Mouse (Mus musculus): ENCODE data around the gene Ormdl2. TPM values are rescaled to one million over a fixed set of nuclear protein-coding genes. Genes with fewer than 3 reads are reported as not detected.

Ormdl2 gene
- not detected in 2 replicates for polyA plus RNA-seq (2012; ENCODE audit: insufficient read depth, insufficient read length, low replicate concordance, missing spikeins)

DNA sequence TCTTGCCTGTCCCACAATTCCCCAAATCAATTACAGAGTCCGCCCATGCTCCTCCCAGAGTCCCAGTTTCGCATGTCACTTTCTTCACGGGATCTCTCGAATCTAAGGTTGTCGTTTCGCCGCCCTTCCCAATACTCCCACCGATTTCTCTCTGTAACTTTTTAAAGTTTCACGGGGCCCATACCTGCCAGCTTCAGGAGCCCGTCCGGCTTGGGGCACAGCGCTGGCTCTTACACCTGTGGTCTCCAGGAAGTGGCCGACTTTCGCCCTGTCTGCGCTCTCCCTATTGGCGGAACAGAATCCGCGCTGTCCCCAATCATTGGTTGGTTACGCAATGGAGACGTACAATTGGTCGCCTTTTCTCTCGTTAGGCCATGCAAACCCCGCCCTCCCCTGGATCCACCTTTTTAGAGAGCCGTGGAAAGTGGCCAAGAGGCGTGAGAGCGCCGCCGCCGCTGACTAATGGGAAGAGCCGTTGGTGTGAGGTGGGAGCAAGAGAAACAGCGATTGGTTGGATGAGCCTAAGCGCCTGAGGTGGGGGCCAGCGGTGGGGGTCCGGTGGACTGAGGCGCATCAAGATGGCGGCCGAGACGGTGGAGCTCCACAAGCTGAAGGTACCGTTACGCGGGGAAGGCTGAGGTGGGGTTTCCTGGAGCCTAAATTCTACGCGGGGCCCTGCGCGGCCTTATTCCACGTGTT is at the start of gene Ormdl2:
Gene Ormdl2 (minus strand): TSS at position 288 of the 699 bp plus-strand sequence.
- no peak within 1 kb of the TSS for H3K27ac ChIP-seq (ENCODE audit: insufficient read depth, low read depth, low read length)
- TF ChIP-seq POLR2A (IDR thresholded peaks at IDR 0.05; ENCODE audit: insufficient read depth, low read depth, low read length) = peak; percentile 22; the same call in 1 of the 2 replicates
- TF ChIP-seq CTCF (IDR thresholded peaks at IDR 0.05; ENCODE audit: insufficient read depth, low read depth, low read length) = no peak
- peak within 1 kb of the TSS; percentile 76 for H3K4me3 ChIP-seq (ENCODE audit: insufficient read depth, low read depth, low read length)
- WGBS = under 1% methylated on average over 46 of the region's 46 CpGs
- peaks cover 4% of the 10 kb centered on the region; the same call in 1 of the 2 replicates for H3K4me1 ChIP-seq (ENCODE audit: control insufficient read depth, insufficient read depth, low read length)

DNA sequence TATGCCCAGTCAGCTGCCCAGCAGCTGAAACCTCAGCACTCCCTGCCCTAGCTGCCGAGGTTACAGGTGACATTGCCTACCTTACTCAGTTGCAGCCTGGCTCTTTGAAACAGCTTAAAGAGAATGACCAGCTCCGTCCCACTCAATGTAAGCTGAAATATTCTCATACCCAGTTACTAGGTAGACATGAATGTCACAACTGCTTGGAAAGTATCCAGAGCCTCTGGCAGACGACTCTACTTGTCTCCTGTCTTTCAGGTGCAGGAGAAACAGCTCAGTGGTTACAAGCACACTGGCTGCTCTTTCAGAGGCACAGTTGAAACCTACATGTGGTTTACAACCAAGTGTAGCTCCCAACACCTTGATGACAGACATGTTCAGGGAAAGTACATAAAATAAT is 48.9 kb upstream of the Ormdl2 start:
- 81% methylated on average over 3 of the region's 3 CpGs for WGBS
- 0 out of 2 replicates have a peak, but pooled peaks cover 2% of the 10 kb centered on the region for H3K4me1 ChIP-seq (ENCODE audit: control insufficient read depth, insufficient read depth, low read length)
- no peak overlapping the region for H3K27ac ChIP-seq (ENCODE audit: insufficient read depth, low read depth, low read length)
- H3K4me3 ChIP-seq (ENCODE audit: insufficient read depth, low read depth, low read length) = no peak overlapping the region
- TF ChIP-seq CTCF (IDR thresholded peaks at IDR 0.05; ENCODE audit: insufficient read depth, low read depth, low read length) (no peak), POLR2A (IDR thresholded peaks at IDR 0.05; ENCODE audit: insufficient read depth, low read depth, low read length) (no peak)

DNA sequence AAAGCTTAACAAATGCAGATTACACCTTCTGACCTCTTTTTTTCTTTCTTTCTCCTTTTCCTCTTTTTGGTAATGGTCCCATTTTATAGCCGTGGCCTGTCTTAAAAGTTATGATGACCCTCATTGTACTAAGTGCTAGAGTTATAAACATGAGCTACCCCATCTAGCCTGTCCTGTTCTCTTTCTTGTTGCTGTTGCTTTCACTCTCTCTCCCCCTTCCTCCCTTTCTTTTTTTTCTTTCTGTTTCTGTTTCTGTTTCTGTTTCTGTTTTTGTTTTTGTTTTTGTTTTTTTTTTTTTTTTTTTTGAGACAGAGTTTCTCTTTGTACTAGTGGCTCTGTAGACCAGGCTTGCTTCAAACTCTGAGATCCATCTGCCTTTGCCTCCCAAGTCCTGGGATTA is 45.1 kb upstream of the Ormdl2 start:
- H3K4me1 ChIP-seq (ENCODE audit: control insufficient read depth, insufficient read depth, low read length) = 0 out of 2 replicates have a peak, but pooled peaks cover 2% of the 10 kb centered on the region
- TF ChIP-seq POLR2A (IDR thresholded peaks at IDR 0.05; ENCODE audit: insufficient read depth, low read depth, low read length) (no peak), CTCF (IDR thresholded peaks at IDR 0.05; ENCODE audit: insufficient read depth, low read depth, low read length) (no peak)
- 96% methylated on average over 1 of the region's 1 CpGs for WGBS
- no peak overlapping the region for H3K4me3 ChIP-seq (ENCODE audit: insufficient read depth, low read depth, low read length)
- H3K27ac ChIP-seq (ENCODE audit: insufficient read depth, low read depth, low read length) = no peak overlapping the region

DNA sequence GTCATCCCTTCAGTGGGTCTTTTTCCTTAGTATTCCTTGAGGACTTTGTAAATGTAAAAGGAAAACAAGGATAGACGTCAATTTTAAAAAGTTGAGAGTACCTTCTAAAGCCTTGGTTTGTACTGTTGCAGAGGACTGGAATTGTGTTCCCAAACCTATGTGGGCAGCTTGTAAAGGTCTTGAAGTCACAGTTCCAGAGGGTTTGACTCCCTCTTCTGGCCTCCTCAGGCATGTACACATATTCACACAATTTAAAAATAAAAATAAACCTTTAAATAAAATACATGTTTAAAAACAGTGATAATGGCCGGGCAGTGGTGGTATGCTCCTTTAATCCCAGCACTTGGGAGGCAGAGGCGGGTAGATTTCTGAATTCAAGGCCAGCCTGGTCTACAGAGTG is 44.6 kb upstream of the Ormdl2 start:
- no peak overlapping the region for H3K27ac ChIP-seq (ENCODE audit: insufficient read depth, low read depth, low read length)
- WGBS = 83% methylated on average over 3 of the region's 3 CpGs

DNA sequence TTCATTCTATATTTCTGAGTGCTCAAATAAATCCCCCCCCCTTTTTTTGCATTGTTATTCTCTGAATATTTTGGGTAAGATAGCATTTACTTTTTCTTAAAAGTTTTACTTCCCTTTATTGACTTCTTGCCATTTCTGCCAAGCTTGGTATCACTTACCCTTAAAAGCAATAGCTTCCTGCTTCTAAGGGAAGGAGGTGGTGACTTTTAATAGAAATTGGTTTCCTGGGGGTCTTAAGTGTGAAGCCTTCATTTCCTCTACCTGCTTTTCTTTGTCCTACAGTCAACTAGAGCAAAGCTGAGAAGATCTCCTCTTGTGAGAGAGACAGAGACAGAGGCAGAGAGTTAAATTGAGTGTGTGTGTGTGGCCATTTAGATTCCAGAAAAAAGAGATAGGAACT is 39.7 kb upstream of the Ormdl2 start:
- Histone ChIP-seq H3K4me1 (ENCODE audit: control insufficient read depth, insufficient read depth, low read length) (no peaks in the 10 kb centered on the region), H3K4me3 (ENCODE audit: insufficient read depth, low read depth, low read length) (no peak overlapping the region), H3K27ac (ENCODE audit: insufficient read depth, low read depth, low read length) (no peak overlapping the region)
- no peak for TF ChIP-seq CTCF (IDR thresholded peaks at IDR 0.05; ENCODE audit: insufficient read depth, low read depth, low read length)

More for the DNA sequence above, 44.6 kb upstream of the Ormdl2 start:
- Histone ChIP-seq H3K4me3 (ENCODE audit: insufficient read depth, low read depth, low read length) (no peak overlapping the region), H3K4me1 (ENCODE audit: control insufficient read depth, insufficient read depth, low read length) (0 out of 2 replicates have a peak, but pooled peaks cover 2% of the 10 kb centered on the region)
- TF ChIP-seq CTCF (IDR thresholded peaks at IDR 0.05; ENCODE audit: insufficient read depth, low read depth, low read length) (no peak), POLR2A (IDR thresholded peaks at IDR 0.05; ENCODE audit: insufficient read depth, low read depth, low read length) (no peak)

DNA sequence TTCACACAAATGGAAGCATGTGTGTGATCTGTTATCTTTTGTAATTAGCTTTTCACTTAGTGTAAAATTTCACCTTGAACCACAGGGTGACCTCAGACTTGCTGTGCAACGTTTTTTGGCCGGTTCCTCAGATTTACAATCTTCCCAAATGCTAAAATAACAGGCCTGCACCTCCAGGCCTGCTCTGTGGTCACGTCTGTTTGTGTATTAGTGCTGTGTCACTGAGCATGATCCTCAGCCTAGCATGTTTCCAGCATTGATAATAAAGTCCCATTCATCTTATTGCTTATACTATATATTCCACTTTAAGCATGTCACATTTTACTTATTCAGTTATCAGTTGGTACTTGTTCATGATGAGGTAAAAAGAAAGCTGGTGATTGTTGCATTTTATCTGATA is 28.9 kb upstream of the Ormdl2 start:
- no peak for TF ChIP-seq CTCF (IDR thresholded peaks at IDR 0.05; ENCODE audit: insufficient read depth, low read depth, low read length)
- no peak for TF ChIP-seq POLR2A (IDR thresholded peaks at IDR 0.05; ENCODE audit: insufficient read depth, low read depth, low read length)
- no peak overlapping the region for H3K27ac ChIP-seq (ENCODE audit: insufficient read depth, low read depth, low read length)
- 69% methylated on average over 3 of the region's 3 CpGs for WGBS
- no peaks in the 10 kb centered on the region for H3K4me1 ChIP-seq (ENCODE audit: control insufficient read depth, insufficient read depth, low read length)
- H3K4me3 ChIP-seq (ENCODE audit: insufficient read depth, low read depth, low read length) = no peak overlapping the region

DNA sequence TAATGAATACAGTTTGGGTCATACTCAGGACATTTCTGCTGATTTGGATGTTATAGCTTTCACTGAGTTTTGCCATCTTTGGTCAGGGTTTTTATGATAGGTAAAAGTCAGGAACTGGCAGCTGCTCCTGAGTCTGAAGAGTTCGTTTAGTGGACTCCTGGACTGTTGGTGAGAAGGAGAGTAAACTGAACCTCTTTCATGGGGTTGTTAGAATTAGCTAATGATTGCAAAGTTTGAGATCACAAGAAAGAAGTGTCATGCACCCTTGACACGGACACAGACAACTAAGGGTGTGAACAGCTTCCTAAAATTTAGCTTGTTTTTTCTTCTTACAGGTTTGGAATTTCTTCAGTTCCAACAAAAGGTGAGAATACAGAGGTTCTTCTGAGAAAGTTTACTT is 27.0 kb upstream of the Ormdl2 start:
- no peak overlapping the region for H3K27ac ChIP-seq (ENCODE audit: insufficient read depth, low read depth, low read length)
- 73% methylated on average over 2 of the region's 2 CpGs for WGBS
- H3K4me3 ChIP-seq (ENCODE audit: insufficient read depth, low read depth, low read length) = no peak overlapping the region
- no peaks in the 10 kb centered on the region for H3K4me1 ChIP-seq (ENCODE audit: control insufficient read depth, insufficient read depth, low read length)
- TF ChIP-seq POLR2A (IDR thresholded peaks at IDR 0.05; ENCODE audit: insufficient read depth, low read depth, low read length) (no peak), CTCF (IDR thresholded peaks at IDR 0.05; ENCODE audit: insufficient read depth, low read depth, low read length) (no peak)

DNA sequence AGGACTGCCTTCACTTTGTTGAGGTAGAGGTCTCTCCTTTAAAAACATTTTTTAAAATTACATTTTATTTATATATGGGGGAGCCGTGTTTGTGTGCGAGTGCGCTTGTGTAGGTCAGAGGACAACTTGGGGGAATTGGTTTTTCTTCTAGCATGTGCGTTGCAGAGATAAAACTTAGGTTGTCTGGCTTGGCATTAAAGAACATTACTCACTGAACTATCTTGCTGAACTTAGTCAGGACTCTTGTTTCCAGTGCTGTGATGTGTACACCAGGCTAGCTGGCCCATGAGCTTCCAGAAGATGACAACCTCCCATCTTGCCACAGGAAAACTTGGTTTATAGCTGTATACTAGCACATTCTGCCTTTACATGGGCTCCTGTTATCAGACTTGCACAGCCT is 25.2 kb upstream of the Ormdl2 start:
- Histone ChIP-seq H3K27ac (ENCODE audit: insufficient read depth, low read depth, low read length) (no peak overlapping the region), H3K4me1 (ENCODE audit: control insufficient read depth, insufficient read depth, low read length) (no peaks in the 10 kb centered on the region), H3K4me3 (ENCODE audit: insufficient read depth, low read depth, low read length) (no peak overlapping the region)
- WGBS = 100% methylated on average over 4 of the region's 4 CpGs
- no peak for TF ChIP-seq POLR2A (IDR thresholded peaks at IDR 0.05; ENCODE audit: insufficient read depth, low read depth, low read length)
- TF ChIP-seq CTCF (IDR thresholded peaks at IDR 0.05; ENCODE audit: insufficient read depth, low read depth, low read length) = no peak

DNA sequence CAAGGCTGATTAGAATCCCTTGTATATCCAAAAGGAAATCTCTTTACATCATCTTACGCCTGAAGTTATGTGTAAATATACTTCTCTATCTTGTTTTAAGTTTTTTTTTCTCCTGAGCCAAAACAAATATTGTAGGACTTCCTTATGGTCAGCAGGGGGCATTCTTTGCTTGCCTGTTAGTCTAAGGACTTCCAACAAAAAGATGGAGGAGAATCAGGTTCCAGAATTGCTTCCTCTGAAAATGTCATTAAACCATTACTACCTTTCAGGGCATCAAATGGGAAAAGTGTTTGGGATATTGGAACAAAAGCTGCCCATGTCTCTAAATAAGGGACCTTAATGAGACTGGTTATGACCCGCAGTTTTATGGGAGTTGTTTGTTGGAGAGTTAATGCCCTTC is 24.1 kb upstream of the Ormdl2 start:
- Histone ChIP-seq H3K4me3 (ENCODE audit: insufficient read depth, low read depth, low read length) (no peak overlapping the region), H3K27ac (ENCODE audit: insufficient read depth, low read depth, low read length) (no peak overlapping the region), H3K4me1 (ENCODE audit: control insufficient read depth, insufficient read depth, low read length) (no peaks in the 10 kb centered on the region)
- no peak for TF ChIP-seq POLR2A (IDR thresholded peaks at IDR 0.05; ENCODE audit: insufficient read depth, low read depth, low read length)
- TF ChIP-seq CTCF (IDR thresholded peaks at IDR 0.05; ENCODE audit: insufficient read depth, low read depth, low read length) = no peak
- 35% methylated on average over 2 of the region's 2 CpGs for WGBS
